In the genomic region with DNA sequence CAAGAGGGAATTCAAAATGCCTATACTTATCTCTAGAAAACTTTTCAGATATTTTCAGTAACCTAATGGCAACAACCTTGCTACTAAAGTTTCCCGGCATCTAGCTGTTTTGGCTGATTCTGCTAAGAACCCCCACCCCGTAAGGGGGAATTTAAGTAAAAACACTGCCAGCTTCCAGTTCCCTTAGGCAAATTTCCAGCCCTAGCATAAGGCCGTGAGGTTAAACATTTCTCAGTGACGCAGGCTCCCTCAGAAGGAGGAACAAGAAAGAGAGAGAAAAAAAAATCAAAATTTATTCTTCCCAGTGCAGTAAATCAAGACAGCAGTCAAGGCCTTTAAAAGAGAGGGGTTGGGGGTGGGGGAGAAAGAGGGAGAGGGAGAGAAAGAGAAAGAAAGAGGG, we compare ENCODE assay signal across 11 mouse cellular contexts.
DNase-seq lines count a peak whose midpoint lies in the region; ATAC-seq and TF ChIP-seq lines count a peak whose summit lies in the region.
"Had no signal": no experiment of that assay in that cellular context is flagged by ENCODE, and none has a peak within 500 bp of the region (broad histone marks: within the 10 kb centered on the region; RNA-seq: fewer than 3 reads in every experiment).

No protein-coding gene starts in this region.

- DNase-seq in embryonic facial prominence, embryonic 10.5 days (ENCODE audit: low spot score), result no peak
- peak; percentile 36 for DNase-seq in liver, adult 2 months (ENCODE audit: extremely low read depth, low read depth, low spot score)
- DNase-seq in liver, embryonic 11.5 days (ENCODE audit: low spot score), result no peak
- peak; percentile 15 for DNase-seq in kidney, adult 18-20 months
- DNase-seq in lung, postnatal 10 days, result peak; percentile 28
- no peak for DNase-seq in urinary bladder, postnatal 10 days (ENCODE audit: low spot score)
- DNase-seq: gastrocnemius, postnatal 10 days; liver had no signal

- no peak for TF ChIP-seq CTCF in liver, adult 2 months (IDR thresholded peaks at IDR 0.05; ENCODE audit: low read depth, low read length)

- peak overlapping the region; percentile 56 for H3K27ac ChIP-seq in embryonic facial prominence, embryonic 12.5 days
- H3K27ac ChIP-seq in embryonic facial prominence, embryonic 10.5 days (replicated peaks), result no peak overlapping the region
- peak overlapping the region; percentile 16; the same call in 1 of the 2 replicates for H3K27ac ChIP-seq in liver, adult 2 months (replicated peaks; ENCODE audit: insufficient read depth, low read depth, low read length)
- H3K27ac ChIP-seq in liver, embryonic 11.5 days (ENCODE audit: low read depth, low read length), result no peak overlapping the region
- H3K27ac ChIP-seq: midbrain, embryonic 15.5 days had no signal

- H3K9me3 ChIP-seq in embryonic facial prominence, embryonic 12.5 days, result no peaks in the 10 kb centered on the region
- no peaks in the 10 kb centered on the region for H3K9me3 ChIP-seq in embryonic facial prominence, embryonic 10.5 days
- no peaks in the 10 kb centered on the region for H3K9me3 ChIP-seq in liver, embryonic 11.5 days (ENCODE audit: control insufficient read depth, low read length)
- H3K9me3 ChIP-seq: midbrain, embryonic 15.5 days had no signal

- no peak overlapping the region for H3K4me3 ChIP-seq in embryonic facial prominence, embryonic 12.5 days
- no peak overlapping the region for H3K4me3 ChIP-seq in embryonic facial prominence, embryonic 10.5 days
- no peak overlapping the region for H3K4me3 ChIP-seq in liver, adult 2 months (ENCODE audit: insufficient read depth, low read depth, low read length)
- no peak overlapping the region for H3K4me3 ChIP-seq in liver, embryonic 11.5 days (ENCODE audit: low read depth, low read length)
- H3K4me3 ChIP-seq: midbrain, embryonic 15.5 days had no signal

- no peak overlapping the region for H3K9ac ChIP-seq in embryonic facial prominence, embryonic 12.5 days
- H3K9ac ChIP-seq in liver, adult 2 months (ENCODE audit: low read depth, low read length), result no peak overlapping the region
- no peak overlapping the region for H3K9ac ChIP-seq in liver, embryonic 11.5 days (ENCODE audit: low read depth, low read length)
- H3K9ac ChIP-seq: midbrain, embryonic 15.5 days had no signal

- H3K4me1 ChIP-seq in embryonic facial prominence, embryonic 12.5 days, result peaks cover 19% of the 10 kb centered on the region; the same call in 1 of the 2 replicates
- peaks cover 38% of the 10 kb centered on the region for H3K4me1 ChIP-seq in embryonic facial prominence, embryonic 10.5 days
- H3K4me1 ChIP-seq in liver, adult 2 months (ENCODE audit: control insufficient read depth, insufficient read depth, low read length), result no peaks in the 10 kb centered on the region
- H3K4me1 ChIP-seq in liver, embryonic 11.5 days (replicated peaks; ENCODE audit: control insufficient read depth, insufficient read depth, low read length), result no peaks in the 10 kb centered on the region

- no peak for ATAC-seq in embryonic facial prominence, embryonic 12.5 days (ENCODE audit: insufficient number of reproducible peaks, insufficient read depth, low FRiP score, low TSS enrichment)
- ATAC-seq in liver, embryonic 11.5 days (replicated peaks; ENCODE audit: low FRiP score), result no peak
- ATAC-seq in frontal cortex, adult (ENCODE audit: low TSS enrichment), result no peak
- ATAC-seq: midbrain, embryonic 15.5 days had no signal

- 40% methylated on average over 4 of the region's 4 CpGs for WGBS in embryonic facial prominence, embryonic 12.5 days
- WGBS in embryonic facial prominence, embryonic 10.5 days, result 62% methylated on average over 4 of the region's 4 CpGs
- WGBS in liver, adult 2 months, result 83% methylated on average over 4 of the region's 4 CpGs
- WGBS in liver, embryonic 11.5 days, result 78% methylated on average over 4 of the region's 4 CpGs

- H3K4me2 ChIP-seq in embryonic facial prominence, embryonic 12.5 days (replicated peaks), result no peak overlapping the region
- no peak overlapping the region for H3K4me2 ChIP-seq in liver, embryonic 11.5 days
- H3K4me2 ChIP-seq: midbrain, embryonic 15.5 days had no signal

- H3K36me3 ChIP-seq in embryonic facial prominence, embryonic 12.5 days, result no peaks in the 10 kb centered on the region
- no peaks in the 10 kb centered on the region for H3K36me3 ChIP-seq in embryonic facial prominence, embryonic 10.5 days (replicated peaks)
- no peaks in the 10 kb centered on the region for H3K36me3 ChIP-seq in liver, adult 2 months (ENCODE audit: control insufficient read depth, insufficient read depth, low read length)
- H3K36me3 ChIP-seq in liver, embryonic 11.5 days (ENCODE audit: control insufficient read depth, insufficient read depth, low read length), result no peaks in the 10 kb centered on the region
- H3K36me3 ChIP-seq: midbrain, embryonic 15.5 days had no signal

- TF ChIP-seq POLR2A in liver, adult 2 months (IDR thresholded peaks at IDR 0.05; ENCODE audit: extremely low read depth, insufficient read depth, low read length), result no peak

- no peaks in the 10 kb centered on the region for H3K27me3 ChIP-seq in embryonic facial prominence, embryonic 12.5 days
- H3K27me3 ChIP-seq in embryonic facial prominence, embryonic 10.5 days (replicated peaks; ENCODE audit: low read depth, poor library complexity, severe bottlenecking), result no peaks in the 10 kb centered on the region
- no peaks in the 10 kb centered on the region for H3K27me3 ChIP-seq in liver, adult 2 months (ENCODE audit: control insufficient read depth, insufficient read depth, low read length)
- no peaks in the 10 kb centered on the region for H3K27me3 ChIP-seq in liver, embryonic 11.5 days (replicated peaks; ENCODE audit: control insufficient read depth, insufficient read depth, low read length)
- H3K27me3 ChIP-seq: midbrain, embryonic 15.5 days had no signal

- peaks cover 5% of the 10 kb centered on the region; the same call in 1 of the 2 replicates for H3K79me2 ChIP-seq in liver, adult 2 months (ENCODE audit: control insufficient read depth, insufficient read depth, low read length)

Comparison
In these comparisons a context has a peak if more than half of its experiments do, and no peak if none do; other contexts are left out.
1. H3K27ac ChIP-seq: peak in embryonic facial prominence, embryonic 12.5 days (single experiment) and liver, adult 2 months (single experiment); none in embryonic facial prominence, embryonic 10.5 days (single experiment) and liver, embryonic 11.5 days (single experiment).
2. DNase-seq: peak in liver, adult 2 months (single experiment), kidney, adult 18-20 months (single experiment) and lung, postnatal 10 days (single experiment); none in embryonic facial prominence, embryonic 10.5 days (single experiment), liver, embryonic 11.5 days (single experiment) and urinary bladder, postnatal 10 days (single experiment).